Mouse (Mus musculus) right cerebral cortex, adult 18-20 months (tissue): ENCODE measurements around the gene Pan2.
"Not testable (repeated sequence)": the region's sequence is repeated elsewhere in the genome, so short reads cannot be mapped to it uniquely, and the experiment has no call there.

Experiments
- DNase-seq: peaks from one replicate; pipeline ENCODE4 v3.0.0; 2022; ENCODE audit warnings: mixed read lengths

Pan2 gene

DNA sequence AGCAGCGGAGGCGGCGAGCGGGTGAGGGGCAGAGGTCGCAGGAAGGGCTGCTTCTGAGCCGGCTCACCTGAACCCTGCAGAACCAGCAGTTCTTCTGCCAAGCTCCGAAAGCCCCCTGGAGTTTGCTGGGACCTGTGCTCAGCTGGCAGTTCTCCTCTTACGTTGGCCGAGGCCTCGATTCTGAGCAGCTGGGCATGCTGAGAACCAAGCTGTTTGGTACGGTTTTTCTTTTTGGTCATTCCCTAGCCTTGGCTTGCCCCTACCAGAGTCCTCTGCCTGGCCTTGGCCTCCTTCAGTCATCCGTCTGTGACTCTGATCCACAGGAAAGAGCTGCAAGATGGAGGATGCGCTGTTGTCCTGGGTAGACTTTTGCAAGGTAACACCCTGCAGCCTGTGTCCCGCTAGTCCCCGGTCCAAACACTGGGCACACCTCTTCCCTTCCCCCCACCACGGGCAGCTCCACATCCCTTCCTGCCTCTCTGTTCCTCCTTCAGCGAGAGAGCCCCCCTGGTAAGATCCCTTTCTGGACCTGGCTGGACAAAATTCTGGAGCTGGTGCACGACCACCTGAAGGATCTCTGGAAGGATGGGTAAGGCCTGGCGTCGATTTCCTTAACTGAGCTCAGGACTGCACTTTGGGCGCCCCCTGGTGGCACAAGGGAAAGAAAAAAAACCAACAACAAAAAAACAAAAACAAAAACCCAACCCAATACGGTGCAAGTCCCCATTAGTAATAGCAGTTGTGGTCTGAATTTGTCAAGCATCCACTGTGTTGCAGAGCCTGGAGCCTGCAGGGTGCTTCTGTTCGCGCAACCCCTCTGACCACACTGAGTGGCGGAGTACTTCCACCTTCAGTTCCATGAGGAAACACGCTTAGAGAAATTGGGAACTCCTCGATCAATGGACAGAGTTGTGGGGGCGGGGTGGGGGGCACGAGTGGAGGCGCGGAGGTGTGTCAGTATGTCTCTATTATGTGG is 19.2 kb upstream of the Pan2 start:
- peak; percentile 46 for DNase-seq

DNA sequence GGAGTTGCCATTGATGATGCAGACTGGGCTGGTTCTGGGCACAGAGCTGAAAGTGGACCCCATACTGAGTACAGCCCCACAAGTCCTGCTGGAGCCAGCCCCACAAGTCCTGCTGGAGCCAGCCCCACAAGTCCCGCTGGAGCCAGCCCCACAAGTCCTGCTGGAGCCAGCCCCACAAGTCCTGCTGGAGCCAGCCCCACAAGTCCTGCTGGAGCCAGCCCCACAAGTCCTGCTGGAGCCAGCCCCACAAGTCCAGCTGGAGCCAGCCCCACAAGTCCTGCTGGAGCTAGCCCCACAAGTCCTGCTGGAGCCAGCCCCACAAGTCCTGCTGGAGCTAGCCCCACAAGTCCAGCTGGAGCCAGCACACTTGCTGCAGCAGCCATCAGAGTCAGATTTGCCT is 12.5 kb upstream of the Pan2 start:
- not testable (repeated sequence) for DNase-seq

DNA sequence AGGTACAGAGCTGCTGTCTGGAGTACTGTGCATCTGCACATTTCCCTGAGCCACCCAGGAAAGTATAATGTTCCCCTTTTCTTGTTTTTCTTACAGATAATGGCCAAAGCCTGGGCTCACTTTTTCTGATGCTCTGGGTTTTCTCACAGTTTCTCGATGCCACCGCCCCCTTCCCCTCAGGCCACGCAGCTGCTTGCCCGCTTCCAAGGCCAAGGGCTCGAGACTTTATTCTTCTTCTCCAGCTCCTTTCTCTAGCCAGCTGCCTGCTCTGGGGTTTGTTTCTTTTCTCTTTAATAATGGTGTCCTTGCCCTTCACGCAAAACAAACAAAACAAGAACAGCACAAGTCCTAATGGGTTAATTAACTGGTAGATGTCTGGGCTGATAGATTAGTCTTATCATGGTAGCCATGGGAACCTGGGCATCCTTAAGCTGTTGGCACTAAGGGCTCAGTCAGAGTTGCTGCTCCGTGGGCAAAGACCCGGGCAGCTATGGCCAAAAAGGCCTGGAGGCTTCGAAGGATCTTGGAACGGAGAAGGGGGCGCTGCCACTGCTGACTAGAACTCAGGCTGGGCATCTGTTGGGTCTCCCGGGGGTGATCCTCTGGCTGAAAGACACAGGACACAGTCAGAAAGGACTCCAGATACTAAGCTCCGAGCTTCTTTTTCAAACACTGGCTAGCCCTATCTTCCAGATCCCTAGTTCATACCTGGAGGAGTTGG is 6.6 kb upstream of the Pan2 start:
- DNase-seq: no peak

DNA sequence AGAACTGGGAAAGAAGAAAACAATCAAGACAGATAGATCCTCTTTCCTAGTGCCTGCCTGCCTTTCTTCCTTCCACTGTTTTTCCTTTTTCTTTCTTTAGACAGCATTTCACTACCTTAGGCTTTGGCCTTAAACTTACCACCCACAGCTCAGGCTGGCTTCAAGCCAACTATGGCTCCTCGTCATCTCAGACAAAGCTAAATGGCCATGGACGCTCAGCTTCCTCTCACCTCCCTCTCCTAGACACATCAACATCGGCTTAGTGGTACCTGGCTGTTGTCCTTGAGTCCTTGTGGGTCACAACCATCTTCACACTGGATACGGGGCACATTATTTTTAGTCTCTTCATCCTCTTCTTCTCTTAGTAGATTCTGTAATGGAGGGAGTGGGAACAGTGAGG is 5.9 kb upstream of the Pan2 start:
- no peak for DNase-seq

DNA sequence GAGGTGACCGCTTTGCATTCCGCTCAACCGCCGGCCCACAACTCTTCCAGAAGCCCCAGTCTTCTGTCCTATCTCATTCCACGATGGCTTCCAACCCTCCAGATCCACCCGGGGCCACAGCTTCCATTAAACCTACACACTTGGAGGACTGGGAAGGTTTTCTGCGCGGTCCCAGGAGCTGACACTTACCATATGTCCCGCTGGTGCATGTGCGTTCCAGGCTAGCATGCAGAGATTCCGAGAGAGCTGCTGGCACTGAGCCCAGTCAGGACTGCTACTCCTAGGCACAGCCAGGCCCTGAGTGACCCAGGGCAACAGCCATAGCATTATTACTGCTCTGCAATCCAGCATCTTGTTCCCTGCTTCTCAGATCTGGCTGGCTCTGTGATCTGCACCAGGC is 5.5 kb upstream of the Pan2 start:
- DNase-seq: no peak

DNA sequence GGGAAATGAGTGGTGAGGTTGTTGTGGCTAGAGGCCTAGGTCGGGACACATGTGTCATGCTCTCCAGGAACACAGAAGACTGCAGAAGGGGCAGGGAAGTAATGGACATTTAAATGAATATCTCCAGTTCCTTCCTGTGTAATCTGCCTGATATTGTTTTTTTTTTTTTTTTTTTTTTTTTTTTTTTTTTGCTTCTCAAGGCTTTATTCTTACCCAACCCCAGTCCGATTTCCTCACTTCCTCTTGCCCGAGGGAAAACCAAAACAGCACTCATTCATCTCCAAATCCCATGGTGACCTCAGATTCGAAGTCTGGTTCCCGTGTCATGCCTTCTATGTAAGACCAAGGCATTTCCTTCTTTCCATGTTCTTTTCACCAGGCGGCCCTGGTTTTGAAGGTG is 4.9 kb upstream of the Pan2 start:
- no peak for DNase-seq

DNA sequence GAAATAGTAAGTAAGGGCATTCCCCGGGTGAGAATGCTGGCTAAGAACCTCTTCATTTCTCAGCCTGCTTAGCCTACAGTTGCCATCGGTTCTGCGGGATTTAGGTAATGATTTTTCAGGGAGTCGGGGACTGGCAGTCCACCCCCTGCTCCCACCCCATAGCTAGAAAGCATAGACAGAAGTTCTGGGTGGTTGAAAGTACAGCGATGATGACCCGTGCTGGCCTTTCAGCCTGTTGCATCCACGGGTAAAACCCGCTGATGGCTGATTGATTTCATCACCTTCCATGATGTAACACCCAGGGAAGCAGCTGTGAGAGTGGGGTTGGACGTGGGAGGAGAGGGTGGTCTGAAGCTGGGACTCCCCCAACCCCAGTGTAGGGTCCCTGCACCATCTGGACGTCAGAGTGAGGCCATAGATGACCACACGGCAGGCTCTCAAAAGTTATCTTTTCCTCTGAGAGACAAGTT is 4.4 kb upstream of the Pan2 start, which contains the start of gene Il23a:
Gene Il23a, minus strand, starts transcription at position 51 of the 470 bp plus-strand sequence.
- DNase-seq: no peak

DNA sequence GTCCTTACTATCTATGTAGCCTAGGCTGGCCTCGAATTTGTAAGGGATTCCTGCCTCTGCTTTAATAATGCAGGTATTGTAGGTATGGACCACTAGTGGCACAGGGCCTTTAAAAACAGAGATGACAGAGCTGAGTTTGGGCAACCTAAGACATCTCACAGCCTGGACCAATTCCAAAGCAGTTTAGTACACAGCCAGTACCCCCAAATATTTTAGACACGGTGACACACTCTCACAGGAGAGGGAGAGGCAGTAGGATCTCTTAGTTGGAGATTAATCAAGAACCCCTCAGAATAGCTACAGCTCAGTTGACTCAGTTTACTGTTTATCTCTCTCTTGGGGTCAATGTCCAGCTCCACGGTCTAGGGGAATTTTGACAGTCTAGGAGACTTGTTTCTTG is 778 bp upstream of the Pan2 start:
- DNase-seq: no peak

DNA sequence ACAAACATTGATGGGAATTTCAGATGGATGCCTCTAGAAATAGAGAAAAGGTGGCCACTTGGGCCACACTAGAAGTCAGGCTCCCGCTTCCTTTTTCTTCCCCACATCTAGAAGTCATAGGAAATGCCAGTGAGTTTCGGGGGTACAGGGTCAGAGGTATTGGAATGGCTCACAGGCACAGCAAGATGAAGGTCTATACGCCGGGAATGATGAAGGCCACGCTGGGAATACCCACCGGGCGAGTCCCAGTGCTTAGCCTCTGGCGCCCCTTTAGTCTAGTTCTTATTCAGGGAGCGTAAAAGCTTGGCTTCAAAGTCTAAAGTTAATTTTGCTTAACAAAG is 380 bp upstream of the Pan2 start:
- DNase-seq: no peak

DNA sequence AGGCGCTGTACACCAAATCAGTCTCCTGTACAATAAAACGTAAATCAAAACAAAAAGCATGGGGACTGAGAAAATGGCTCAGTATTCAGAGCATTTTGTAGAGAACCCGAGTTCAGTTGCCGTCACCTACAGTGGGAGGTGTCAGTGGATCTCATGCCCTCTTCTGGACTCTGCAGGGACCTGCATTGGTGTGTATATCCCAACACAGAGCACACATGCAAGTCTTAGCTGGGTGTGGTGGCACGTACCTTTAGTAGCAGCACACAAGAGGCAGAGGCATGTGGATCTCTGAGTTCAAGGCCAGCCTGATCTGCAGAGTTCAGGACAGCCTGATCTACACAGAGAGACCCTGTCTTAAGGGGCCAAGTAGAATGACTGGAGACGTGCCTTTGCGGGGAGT is 6.5 kb downstream of the Pan2 start:
- no peak for DNase-seq

DNA sequence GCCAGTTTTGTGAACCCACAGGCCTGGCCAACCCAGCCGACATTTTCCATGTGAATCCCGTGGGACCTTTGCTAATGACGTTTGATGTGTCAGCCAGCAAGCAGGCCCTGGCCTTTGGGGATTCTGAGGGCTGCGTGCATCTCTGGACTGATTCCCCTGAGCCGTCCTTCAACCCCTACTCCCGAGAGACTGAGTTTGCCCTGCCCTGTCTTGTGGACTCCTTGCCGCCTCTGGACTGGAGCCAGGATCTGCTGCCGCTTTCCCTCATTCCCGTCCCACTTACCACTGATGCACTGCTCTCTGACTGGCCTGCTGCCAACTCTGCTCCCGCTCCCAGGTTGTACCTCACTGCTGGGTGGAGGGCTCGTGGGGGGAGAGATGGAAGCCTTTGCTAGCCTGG is 7.0 kb downstream of the Pan2 start:
- no peak for DNase-seq

DNA sequence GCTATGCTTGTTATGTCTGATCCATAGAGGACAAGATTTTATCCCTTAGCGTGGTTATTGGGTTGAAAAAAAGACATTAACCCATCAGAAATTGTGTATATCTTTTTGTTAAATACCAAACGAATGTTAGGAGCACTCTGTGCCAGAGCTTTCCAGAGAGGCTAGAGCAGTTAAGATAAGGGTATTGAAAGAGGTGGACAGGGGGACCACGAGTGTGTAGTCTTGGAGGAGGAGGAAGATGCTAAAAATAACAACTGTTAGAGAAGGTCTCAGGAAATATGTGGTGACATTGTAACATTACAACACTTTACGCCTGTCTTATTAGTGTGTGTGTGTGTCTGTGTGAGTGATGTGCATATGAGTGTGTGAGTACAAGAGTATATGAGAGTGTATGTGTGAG is 7.8 kb downstream of the Pan2 start:
- no peak for DNase-seq

DNA sequence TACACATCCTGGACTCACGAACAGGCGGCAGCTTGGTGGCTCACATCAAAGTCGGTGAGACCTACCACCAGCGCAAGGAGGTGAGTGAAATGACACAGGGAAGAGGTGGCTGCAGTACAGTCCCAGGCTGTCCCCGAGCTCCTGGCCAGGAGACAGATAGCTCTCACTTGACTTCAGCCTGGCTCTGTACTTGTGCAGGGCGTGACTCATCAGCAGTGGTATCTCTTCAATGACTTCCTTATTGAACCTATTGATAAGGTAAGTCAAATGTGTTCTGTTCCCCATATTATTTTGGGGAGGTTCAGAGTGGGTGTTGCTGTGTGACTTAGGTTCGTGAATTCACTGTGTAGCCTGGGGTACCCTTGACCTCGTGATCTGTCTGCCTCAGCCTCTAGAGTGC is 12.4 kb downstream of the Pan2 start:
- no peak for DNase-seq

DNA sequence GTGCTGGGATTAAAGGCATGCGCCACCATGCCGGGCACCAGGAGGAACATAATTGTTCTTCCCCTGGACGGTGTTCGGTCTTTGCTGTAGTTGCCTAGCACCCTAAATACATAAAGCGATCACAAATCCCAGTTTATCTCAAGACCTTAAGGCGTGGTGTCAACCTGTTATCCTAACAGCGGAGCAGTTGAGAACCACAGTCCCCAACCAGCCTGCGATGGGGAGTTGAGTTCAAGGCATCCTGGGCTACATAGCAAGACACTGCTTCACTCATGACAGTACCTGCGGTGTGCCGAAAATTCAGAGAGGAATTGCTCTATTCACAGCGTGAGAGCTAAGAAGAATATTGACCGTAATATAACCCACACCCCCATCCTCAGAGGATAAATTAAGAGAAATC is 18.5 kb downstream of the Pan2 start:
- DNase-seq: no peak

DNA sequence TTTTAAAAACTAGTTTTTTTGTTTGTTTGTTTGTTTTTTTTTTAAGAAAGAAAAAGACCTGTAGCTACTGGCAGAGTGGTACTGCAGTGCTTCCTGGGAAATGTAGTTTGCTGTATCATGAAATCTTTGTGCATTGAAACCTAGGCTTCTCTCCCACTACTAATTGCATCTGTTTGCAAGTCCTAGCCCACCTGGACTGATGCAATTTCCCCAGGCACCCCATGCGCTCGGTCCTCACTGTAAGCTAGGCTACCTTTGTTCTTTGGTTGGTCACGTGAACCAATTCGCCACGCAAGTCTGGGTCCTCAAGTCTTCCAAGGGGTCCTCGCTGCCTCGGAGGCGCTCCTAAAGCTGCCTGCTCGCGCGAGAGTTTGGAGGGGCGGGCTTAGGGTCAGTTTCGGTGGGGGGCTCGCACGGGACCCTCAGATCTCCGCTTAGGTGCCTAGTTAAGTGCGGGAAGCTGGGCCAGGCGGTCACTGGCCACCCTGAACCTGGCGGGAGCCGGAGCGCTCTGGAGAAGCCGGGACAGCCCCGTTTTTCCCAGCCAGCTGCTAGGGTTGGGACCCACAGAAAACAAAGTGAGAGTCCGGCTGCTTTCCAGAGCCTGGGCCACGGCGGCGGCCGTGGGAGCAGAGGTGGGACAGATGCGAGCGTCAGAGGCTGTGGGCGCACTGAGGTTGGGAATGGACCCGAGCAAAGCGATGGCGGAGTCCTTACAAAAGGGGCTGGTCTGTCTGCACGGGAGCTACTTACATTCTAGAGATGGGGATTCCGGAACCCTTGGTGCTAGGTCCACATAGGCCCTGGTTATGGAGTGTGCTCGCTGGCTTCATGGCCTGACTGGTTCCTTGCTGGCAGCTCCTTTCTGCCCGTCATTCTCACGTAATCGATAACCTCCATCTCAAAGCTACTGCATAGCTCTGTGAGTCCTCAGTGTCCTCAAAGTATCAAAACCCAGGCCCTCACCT is 19.3 kb downstream of the Pan2 start, which contains the start of gene Cnpy2:
Gene Cnpy2, plus strand, starts transcription at position 319 of the 968 bp plus-strand sequence.
- DNase-seq: peak; percentile 82

DNA sequence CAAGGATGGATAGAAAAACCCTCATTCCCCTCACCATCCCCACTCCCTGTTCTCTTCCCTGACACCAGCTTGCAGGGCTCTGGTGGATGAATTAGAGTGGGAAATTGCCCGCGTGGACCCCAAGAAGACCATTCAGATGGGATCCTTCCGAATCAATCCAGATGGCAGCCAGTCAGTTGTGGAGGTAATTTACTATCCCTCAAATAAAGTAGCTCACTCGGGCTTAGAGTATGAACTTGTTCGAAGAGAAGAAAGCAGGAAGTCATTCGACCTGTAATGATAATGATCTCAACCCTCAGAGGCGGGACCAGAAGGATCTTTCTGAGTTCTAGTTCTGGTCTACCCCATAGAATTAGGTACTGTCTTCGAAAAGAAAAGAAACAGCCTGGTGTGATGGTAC is 20.4 kb downstream of the Pan2 start:
- no peak for DNase-seq

DNA sequence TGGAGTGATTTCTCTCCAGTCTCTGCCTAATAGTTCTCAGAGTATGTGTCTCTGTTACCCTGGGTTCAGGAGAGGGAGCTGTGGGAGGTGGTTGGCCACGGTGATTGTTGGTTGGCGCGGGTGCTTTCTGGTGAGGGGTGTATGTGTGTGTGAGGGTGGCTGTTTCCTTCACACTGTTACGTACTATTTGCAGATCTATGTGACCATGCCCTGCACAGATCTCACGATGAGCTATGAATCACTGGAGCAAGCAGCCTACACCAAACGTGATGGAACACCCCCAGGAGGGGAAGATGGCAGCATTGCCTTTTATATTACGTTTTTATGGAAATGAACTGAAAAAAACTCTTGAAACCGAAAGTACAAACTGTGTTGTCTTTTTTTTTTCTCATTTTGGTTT is 23.7 kb downstream of the Pan2 start:
- peak; percentile 26 for DNase-seq

DNA sequence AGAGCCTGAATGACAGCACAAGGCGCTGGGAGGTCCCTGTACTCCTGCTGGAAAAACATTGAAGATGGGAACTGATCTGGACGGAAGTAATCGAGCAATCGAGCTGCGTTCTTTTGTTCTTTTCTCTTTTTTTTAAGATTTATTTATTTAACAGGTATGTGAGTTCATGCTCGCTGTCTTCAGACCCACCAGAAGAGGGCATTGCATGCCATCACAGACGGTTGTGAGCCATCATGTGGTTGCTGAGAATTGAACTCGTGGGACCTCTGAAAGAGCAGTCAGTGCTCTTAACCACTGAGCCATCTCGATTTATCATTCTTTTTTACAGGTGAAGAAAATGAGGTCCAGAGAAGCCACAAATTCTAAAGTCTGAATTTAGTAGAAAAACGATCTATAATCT is 24.5 kb downstream of the Pan2 start:
- DNase-seq: no peak

DNA sequence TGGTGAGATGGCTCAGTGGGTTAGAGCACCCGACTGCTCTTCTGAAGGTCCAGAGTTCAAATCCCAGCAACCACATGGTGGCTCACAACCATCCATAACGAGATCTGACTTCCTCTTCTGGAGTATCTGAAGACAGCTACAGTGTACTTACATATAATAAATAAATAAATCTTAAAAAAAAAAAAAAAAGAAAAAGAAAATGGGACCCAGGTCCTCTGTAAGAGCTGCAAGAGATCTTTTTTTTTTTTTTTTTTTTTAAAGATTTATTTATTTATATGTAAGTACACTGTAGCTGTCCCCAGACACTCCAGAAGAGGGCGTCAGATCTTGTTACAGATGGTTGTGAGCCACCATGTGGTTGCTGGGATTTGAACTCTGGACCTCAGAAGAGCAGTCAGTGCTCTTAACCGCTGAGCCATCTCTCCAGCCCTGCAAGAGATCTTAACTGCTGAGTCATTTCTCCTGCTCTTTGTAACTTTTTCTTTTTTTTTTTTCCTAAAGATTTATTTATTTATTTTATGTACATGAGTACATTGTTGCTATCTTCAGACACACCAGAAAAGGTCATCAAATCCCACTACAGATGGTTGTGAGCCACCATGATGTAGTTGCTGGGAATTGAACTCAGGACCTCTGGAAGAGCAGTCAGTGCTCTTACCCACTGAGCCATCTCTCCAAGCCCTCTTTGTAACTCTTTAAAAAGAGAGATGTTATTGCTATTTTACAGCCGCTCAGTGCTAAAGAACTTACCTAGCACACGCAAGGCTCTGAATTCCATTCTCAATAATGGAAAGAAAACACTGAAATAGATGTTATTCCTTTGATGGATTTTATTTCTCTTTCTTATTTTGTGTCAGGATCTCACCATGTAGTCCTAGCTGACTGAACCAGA is 29.5 kb downstream of the Pan2 start:
- not testable (repeated sequence) for DNase-seq

DNA sequence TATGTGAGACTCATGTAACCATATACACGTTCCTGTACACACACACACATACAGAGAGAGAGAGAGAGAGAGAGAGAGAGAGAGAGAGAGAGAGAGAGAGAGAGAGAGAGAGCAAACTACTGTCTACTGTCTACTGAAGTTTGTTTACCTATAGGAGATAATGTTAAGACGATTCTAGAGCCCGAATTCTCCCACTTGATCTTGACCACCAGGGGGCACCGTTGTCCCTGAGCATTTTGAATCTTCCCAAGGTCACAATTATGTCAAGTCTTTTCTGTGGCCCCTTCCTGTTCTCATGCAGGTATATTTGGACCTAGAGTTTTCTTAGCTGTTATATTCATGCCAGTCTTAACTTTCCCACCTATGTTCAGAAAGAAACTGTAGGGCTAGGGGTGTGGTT is 32.4 kb downstream of the Pan2 start:
- DNase-seq: peak; percentile 65

DNA sequence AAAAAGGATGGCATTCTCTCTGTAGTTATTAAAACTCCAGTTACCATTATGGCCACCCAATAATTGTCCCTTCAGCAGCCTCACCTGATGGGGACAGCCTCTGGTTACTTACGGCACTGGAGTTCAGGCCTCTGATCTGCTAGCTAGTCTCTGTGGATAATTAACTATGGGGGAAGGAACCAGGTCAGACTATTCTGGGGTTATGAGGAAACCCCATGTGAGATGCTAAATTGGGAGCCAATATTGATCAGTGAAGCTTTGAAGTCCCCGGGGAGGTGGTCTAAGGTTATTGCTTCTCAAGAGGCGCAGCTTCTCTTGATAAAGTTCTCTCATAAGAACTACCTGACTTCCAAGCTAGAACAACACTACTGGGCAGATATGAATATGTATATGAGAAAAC is 33.1 kb downstream of the Pan2 start:
- DNase-seq: no peak

DNA sequence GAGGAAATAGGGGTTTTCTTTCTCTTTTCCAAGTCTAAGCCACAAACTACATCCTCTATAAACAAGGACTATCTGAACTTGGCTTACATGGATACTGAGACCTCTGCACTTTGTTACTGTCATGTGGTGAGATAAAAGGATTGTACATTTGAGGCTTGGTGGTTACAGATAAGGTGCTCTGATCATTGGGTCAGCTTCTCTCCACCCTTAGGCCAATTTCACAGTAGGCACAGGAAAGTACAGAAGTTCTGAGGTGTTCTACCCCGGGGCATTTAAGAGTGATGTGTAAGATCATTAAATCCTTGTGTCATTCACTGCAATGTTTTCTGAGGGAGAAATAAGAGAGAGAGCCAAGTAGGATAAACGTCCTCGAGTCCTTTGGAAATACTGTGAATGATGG is 33.5 kb downstream of the Pan2 start:
- DNase-seq: no peak
